Mouse (Mus musculus): ENCODE data around the gene Zyg11b.

Gene Zyg11b

DNA sequence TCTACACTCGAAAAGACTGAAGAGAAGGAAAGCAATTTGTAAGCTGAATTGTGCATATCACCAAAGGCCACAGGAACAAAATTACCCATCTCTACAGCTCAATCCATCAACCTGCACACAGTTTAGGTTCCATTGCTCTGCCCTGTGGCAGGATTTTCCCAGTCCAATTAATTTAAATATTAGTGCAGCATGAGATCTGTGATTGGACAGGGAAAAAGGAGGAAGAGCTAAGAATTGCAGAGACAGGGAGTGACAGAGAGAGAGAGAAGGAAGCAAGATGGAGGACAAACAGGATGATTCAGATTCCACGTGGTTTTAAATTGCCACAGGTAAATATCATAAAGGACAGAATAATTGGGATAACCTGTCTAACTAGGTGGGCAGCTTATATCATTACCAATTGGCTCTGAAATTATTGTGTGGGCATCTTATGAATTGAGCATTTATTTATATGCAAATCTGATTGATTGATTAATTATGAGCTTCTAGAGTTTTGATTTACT lies 108.0 kb downstream of the Zyg11b start:
- DNase-seq = no peak

- no peak for DNase-seq
Measured at GRCm38 (mm10) chr4:108182278-108182677, 118.6 kb downstream of the Zyg11b start.

Measured in cerebellum, postnatal 10 days (tissue).